Mouse (Mus musculus) mouse trophoblast stem cell (cell line): ENCODE measurements at regions not wholly inside any gene's neighbourhood (a gene's known extent, or its start where the extent isn't known, plus 50 kb on each side); places are given as distances from the start of the nearest gene placed in this dataset.

Experiments
- in situ Hi-C, 2 experiments: fragments of 300-500 bp; cut with MseI, MboI; formaldehyde crosslinking; loops; 2 replicates in 1 of 2; 3 replicates in 1 of 2; pipeline ENCODE4 v1.15.1; 2025

DNA sequence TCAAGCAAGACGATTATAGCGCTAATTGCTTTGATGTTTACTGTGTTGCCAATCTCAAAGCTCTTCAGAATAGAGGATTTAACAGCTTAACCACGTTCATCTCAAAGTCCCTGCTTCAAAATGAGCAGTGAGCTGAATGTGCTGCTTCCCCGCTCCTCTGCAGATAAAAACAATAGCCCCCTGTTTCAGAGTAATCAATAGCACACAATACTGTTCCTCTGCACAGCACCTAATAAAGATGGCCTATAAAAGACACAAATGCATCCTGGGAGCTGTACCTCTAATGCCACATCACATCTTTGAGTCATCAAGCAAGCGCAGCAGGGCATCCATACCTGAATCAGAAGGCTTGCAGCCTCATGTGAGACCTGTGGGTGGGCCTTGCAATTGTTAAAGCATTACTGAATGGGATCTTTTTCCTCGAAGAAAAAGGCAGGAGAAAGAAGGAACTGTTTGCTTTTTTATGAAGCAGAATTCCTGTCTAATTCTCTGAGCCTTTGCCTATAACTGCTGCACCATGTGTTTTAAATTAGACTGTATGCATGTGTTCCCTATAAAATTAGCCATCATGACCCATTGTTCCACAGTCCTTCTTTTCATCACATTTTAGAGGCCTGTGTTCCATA lies 648.5 kb upstream of the Cited2 start:
- in situ Hi-C loops = no loop called here

GRCm38 (mm10) chr10:17075147-17075546 lies 647.9 kb upstream of the Cited2 start:
- in situ Hi-C loops = no loop called here

DNA sequence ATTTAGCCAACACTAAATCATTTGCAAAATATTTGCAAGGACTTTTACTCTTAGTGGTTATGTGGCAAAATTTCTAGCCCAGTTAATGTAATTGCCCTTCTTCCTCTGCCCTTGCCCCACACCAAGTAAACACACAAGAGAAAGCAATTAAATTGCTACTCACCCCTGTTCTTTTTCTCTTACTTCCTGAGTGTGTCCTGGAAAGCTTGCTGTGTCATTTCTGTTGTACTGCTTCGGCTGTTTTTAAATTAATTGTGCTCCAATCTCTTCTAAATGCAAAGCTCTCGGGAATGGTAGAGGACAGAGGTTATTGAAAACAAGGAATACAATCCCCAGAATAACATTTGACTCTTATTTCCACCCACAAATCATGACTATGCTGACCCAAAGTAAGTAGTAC lies 647.4 kb upstream of the Cited2 start:
- in situ Hi-C loops = no loop called here

- in situ Hi-C loops = no loop called here
Measured at GRCm38 (mm10) chr10:17076186-17076585, 646.8 kb upstream of the Cited2 start.

- in situ Hi-C loops = no loop called here
Measured at GRCm38 (mm10) chr10:17077580-17077979, 645.4 kb upstream of the Cited2 start.

DNA sequence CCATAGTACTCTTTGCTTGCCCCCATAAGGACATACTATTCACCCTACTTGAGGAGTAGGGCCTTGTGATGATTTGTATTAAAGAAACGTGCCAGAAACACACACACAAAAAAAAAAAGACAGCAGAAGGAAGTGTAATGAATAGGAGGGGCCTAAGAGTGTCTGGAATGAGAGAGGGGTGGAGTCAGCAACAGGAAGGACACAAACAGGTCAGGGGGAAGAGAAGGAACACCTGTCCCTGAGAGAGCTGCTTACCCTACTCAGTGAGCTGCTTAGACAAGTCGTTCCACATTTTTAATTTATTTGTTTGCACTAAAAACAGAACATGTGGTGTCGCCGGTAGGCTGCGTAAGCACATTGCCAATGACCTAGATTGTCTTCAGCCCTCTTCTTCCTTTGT lies 642.2 kb upstream of the Cited2 start:
- in situ Hi-C loops = no loop called here

- in situ Hi-C loops = no loop called here
Measured at GRCm38 (mm10) chr10:17082926-17083325, 640.1 kb upstream of the Cited2 start.

GRCm38 (mm10) chr10:17102065-17102464 lies 621.0 kb upstream of the Cited2 start:
- in situ Hi-C loops = no loop called here

- in situ Hi-C loops = no loop called here
Measured at GRCm38 (mm10) chr10:17103416-17103815, 619.6 kb upstream of the Cited2 start.

GRCm38 (mm10) chr10:17106831-17107230 lies 616.2 kb upstream of the Cited2 start:
- in situ Hi-C loops = no loop called here

DNA sequence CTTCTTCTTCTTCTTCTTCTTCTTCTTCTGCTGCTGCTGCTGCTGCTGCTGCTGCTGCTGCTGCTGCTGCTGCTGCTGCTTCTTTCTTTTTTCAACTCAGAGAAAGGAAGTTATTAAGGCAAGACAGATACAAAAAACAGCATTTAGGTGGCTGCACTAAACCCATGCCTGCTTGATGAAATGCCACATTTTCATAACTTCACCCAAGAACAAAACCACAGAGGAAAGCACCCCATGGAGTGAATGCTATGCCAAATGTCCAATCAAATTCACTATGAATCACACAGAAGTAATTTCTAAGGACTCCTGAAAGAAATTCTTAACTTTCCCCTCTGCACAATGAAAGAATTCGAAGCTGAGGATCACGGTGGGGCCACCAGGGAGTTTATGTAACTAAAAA lies 611.9 kb upstream of the Cited2 start:
- in situ Hi-C loops = no loop called here

GRCm38 (mm10) chr10:17114805-17115204 lies 608.2 kb upstream of the Cited2 start:
- in situ Hi-C loops = no loop called here

- in situ Hi-C loops = no loop called here
Measured at GRCm38 (mm10) chr10:17129391-17130163, 593.4 kb upstream of the Cited2 start.

DNA sequence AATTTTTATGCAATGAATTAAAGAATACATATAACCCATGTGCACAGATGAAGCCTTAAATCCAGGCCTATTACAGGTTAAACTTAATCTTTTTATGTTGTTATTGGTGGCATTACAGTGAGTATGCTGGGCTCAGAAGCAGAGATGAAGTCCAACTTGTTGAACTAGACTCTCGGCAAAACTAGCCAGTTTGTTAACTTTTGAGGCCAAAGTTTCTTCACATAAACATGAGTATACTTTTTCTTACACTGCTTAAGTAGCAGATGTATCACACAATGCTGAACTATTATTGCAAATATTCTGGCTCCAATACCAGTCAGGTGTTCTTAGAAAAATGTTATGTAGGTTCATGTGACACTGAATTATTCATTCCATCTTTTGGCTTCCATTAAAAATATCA lies 592.4 kb upstream of the Cited2 start:
- in situ Hi-C loops = no loop called here

GRCm38 (mm10) chr10:17131763-17132162 lies 591.3 kb upstream of the Cited2 start:
- in situ Hi-C loops = no loop called here

- in situ Hi-C loops = no loop called here
Measured at GRCm38 (mm10) chr10:17175385-17175784, 547.6 kb upstream of the Cited2 start.

DNA sequence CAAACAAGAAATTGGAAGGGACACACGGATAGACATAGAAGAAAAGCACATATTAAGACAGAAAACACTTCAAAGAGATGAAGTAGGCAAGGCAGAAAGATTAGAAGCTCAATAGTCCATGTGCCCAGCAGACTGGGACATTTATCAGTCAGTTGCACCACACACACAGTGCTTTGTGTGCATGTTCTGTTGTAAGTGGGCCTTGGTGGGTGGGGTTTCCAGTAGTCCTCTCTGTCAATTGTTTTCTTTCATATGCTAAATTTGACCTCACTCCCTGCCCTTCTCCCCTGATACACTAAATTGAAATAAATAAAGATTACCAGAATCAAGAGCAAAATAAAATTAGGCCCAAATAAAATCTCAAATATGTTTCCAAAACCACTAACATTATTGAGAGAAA lies 546.0 kb upstream of the Cited2 start:
- in situ Hi-C loops = no loop called here

DNA sequence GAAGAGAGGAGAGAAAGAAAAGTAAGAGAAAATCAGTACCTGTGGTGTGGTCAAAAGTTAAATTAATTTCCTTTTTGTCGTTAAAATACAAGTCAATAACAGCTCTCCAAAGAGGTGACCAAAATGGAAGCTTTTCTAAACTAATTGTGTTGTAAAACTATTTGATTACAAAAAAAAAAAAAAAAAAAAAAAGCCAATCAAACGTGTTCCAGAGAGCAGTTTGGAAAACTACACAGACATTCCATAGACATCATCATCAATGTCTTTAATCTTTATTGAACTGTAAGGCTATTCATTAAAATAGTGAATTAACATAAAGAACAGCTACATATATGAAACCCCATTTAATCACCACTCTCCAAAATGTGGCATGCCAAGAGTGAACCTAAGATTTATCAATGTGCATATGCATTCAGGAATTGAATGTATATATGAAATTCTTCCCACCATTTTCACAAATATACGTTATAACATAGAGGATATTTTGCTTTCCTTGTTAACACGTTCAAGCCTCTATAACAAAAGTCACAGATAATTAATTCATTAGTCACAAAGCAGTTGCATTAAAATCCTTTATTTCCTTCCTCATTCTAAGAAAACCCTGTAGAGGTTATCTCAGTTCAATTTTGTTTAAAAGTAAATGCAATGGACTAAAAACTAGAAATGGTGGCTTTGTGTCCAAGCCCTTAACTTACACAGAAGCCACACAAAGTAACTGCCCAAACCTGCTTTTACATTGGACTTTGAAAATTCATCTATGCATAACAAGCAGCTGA lies 545.3 kb upstream of the Cited2 start:
- in situ Hi-C loops = no loop called here

DNA sequence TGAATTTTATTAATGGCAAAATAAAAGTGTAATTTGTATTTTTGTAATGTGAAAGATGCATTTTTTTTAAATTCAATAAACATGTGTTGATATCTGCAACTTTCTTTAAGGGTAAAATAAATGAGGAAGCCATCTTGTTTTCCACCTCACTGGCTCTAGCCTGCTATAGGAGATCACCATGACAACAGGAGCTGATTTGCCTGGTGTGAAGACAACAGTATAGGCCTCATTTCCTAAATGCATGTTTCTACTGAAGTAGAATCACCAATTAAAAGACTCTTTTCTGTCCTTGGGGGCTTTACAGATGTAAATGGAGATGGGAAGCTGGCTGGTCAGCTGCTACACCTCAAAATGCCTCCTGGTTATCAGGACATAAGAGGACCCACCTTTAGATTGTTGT lies 544.4 kb upstream of the Cited2 start:
- in situ Hi-C loops = no loop called here

GRCm38 (mm10) chr10:17184418-17184817 lies 538.6 kb upstream of the Cited2 start:
- in situ Hi-C loops = no loop called here

DNA sequence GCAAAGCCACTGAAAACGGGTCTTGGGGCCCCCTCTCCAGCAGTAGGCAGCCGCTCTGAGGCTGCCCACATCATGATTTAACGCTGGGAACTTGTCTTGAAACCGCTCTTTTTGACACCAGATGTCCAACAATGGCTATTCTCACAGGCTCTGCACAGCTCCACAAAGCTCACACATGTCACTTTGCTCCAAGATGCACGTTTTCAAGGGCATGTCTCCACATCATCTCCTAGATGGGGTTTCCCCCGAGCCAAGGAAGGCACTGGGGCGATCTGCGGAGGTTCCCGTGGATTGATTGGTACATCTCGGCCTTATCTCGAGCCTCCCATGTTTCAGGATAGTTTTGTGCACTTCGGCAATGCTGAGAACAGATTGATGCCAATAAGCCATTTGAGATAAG lies 526.8 kb upstream of the Cited2 start:
- in situ Hi-C loops = no loop called here

GRCm38 (mm10) chr10:17196636-17197035 lies 526.4 kb upstream of the Cited2 start:
- in situ Hi-C loops = no loop called here
